Mouse (Mus musculus): ENCODE results near the gene Plekhh1. TPM values are rescaled to one million over a fixed set of nuclear protein-coding genes. Genes with fewer than 3 reads are reported as not detected.

Plekhh1 gene
- total RNA-seq (2021): 10 to 100 TPM; 21.5 to 21.6 TPM

DNA sequence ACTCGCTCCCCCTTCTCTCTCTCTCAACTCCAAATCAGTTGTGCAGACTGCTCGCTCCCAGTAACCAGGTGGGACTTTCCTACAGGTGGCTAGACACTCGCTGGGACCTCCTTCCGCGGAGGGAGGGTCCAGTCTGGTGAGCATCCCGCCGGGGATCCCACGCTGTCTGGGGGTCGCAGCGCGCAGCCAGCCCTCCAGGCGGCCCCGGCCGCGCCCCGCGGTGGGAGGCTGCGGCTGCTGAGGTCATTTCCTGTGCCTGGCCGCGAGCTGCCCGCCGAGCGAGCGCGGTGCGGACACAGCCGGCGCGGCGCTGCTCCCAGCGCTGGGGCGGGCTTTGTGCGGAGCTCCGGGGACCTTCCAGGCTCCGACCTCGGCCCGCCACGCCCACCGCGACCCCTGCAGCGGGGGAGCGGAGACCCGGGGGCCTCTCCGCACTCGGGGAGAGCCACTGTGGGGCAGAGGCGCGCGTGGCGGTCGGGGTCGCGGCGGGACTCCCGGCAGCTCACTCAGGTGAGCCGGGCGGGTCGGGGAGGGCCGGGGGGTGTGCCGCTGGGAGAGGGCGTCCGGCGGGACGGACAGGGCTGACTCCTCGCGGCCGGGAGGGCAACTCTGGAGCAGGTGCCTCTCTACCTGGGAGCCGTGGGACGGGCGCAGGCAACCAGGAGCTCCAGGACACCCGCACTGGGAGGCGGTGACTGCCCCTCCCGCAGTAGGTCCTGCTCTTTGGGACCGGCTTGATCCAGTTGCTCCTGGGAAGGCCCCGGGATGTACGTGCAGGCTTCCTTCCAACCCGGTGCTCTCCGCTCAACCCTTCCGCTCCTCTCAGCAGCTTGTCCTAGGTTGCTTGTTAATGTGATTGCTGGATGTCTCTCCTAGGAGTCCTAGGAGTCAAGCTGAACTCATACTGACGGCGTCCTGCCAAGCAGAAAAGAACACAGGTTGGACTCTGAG is at the start of gene Plekhh1:
Gene Plekhh1 (plus strand): TSS at position 253 of the 951 bp plus-strand sequence.
- DNase-seq (ENCODE audit: extremely low spot score in 1 of 2, low spot score in 1 of 2): peak; percentile 15 to 21

- DNase-seq (ENCODE audit: extremely low spot score in 1 of 2, low spot score in 1 of 2): no peak
Observed at GRCm38 (mm10) chr12:78980683-78981091, 48.3 kb upstream of the Plekhh1 start.

GRCm38 (mm10) chr12:78981131-78981530 is 47.8 kb upstream of the Plekhh1 start:
- DNase-seq (ENCODE audit: extremely low spot score in 1 of 2, low spot score in 1 of 2): no peak

- DNase-seq (ENCODE audit: extremely low spot score in 1 of 2, low spot score in 1 of 2): no peak
Observed at GRCm38 (mm10) chr12:78981938-78982825, 46.8 kb upstream of the Plekhh1 start.

- no peak for DNase-seq (ENCODE audit: extremely low spot score in 1 of 2, low spot score in 1 of 2)
Observed at GRCm38 (mm10) chr12:78983296-78984034, 45.5 kb upstream of the Plekhh1 start.

GRCm38 (mm10) chr12:78984035-78984432 is 44.9 kb upstream of the Plekhh1 start:
- DNase-seq (ENCODE audit: extremely low spot score in 1 of 2, low spot score in 1 of 2): peak in 1 of 2 experiments; percentile 38

GRCm38 (mm10) chr12:78987581-78988081 is 41.3 kb upstream of the Plekhh1 start:
- DNase-seq (ENCODE audit: extremely low spot score in 1 of 2, low spot score in 1 of 2): no peak

- no peak for DNase-seq (ENCODE audit: extremely low spot score in 1 of 2, low spot score in 1 of 2)
Observed at GRCm38 (mm10) chr12:78996271-78996670, 32.7 kb upstream of the Plekhh1 start.

DNA sequence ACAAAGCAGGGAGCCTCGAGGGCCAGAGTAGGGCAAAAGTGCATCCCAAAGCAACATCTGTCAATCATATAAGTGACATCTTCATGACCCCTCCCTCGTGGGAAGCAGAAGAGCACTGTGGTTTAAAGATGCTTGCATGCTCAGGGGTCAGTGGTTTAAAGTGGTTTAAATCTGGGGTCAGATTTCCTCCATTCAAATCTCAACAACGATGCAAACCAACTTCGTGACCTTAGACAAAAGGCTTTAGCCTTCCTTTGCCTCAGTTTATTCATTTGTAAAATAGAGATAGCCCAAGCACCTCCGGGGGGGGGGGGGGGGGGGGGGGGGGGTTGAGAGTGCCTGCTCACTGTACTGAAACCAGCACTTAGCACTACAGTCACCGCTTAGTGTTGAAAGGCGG is 32.3 kb upstream of the Plekhh1 start:
- no peak for DNase-seq (ENCODE audit: extremely low spot score in 1 of 2, low spot score in 1 of 2)

DNA sequence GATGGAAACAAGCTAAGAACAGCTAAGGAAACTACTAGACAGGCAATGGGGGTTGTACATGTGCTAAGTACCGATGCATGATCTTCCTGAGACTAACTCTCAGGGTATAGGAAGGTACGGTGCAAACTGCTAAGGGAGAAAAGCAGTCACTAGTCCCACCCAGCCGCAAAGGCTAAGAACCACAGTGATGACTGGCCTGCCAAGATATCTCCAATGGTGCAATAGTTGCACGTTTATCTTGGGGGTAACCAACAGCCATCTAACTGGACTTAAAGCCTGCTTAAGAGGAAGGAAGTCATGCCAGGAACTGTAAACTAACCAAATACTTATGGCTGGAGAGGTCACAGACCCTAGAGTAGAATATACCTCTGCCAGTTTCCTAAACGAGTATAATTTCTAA is 26.6 kb upstream of the Plekhh1 start:
- no peak for DNase-seq (ENCODE audit: extremely low spot score in 1 of 2, low spot score in 1 of 2)

DNA sequence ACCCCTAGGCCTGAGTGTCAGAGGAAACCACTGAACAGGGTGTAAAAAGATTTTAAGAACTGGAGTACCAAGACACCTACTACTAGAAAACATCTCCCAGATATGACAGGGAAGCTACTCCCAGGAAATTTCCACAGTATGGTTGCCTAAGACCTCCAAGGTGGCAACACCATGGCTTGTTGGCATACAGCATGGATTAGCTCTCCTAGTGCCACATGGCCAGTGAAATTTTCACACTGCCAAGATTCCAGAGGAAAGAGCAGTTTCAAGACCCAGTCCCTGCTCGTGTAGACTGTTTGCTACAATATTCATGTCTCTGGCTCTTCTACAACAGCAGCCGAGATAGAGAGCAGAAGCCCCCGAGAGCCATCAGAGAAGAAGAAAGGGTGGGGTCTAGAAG is 26.0 kb upstream of the Plekhh1 start:
- no peak for DNase-seq (ENCODE audit: extremely low spot score in 1 of 2, low spot score in 1 of 2)

- no peak for DNase-seq (ENCODE audit: extremely low spot score in 1 of 2, low spot score in 1 of 2)
Observed at GRCm38 (mm10) chr12:79005456-79005855, 23.5 kb upstream of the Plekhh1 start.

GRCm38 (mm10) chr12:79006076-79006475 is 22.9 kb upstream of the Plekhh1 start:
- no peak for DNase-seq (ENCODE audit: extremely low spot score in 1 of 2, low spot score in 1 of 2)

DNA sequence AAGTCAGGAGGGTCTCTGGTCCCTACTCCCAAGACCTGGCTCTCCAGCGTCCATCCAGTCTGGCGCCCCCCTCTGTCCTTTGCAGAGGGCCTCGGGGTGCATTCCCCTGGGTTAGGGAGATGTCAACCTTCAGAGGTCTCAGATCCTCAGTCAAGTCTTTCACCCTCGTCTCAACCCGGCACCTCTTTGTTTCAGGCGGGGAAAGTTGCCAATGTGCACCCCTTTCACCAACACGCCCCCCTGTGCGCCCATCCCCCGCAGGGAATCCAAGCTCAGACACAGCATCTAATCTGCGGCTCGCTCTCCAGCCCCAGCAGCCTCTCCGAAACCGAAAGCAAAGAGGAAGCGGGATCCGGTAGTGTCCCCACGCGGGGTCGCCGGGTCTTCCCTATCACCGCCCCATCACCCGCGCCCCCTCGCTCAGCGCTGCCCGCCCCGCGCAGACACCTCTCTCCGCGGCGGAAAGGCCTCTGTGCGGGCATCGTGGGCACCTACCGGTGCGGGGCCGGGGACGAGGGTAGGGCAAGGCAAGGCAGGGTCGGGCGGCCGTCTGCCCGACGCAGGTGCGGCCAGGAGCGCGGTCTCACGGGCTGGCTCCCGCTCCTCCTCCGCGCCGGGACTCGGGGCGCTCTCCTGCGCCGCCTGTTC is 22.4 kb upstream of the Plekhh1 start:
- DNase-seq (ENCODE audit: extremely low spot score in 1 of 2, low spot score in 1 of 2): peak; percentile 47

DNA sequence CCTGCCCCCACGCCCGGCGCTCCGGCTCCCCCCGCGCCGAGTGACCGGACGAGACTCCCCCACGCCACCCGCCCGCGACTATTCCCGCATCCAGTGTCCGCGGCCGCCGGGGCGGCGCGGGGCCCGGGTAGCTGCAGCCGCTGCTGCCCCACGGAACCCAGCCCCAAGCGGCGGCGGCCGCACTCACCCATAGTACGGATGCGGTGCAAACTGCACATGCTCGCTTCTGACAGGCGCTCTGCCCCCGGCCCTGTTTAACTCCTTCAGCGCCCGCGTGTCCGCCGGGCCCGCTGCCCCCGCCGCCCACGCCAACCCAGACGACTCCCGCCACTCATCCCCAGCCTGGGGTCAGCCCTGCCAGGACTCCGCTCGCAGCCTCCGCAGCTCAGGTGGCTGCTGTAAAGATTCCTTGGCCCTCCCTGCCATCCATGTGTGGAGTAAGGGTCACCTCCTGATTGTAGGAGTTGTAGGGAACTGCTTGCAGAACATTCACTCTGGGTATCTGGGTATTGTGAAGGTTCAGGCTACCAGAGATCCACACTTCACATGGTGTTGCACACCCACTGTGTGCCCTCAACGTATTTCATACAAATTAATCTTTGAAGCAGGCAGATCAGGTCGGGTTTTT is 21.7 kb upstream of the Plekhh1 start, which contains the start of gene Tmem229b:
Gene Tmem229b (minus strand): TSS at position 502 of the 628 bp plus-strand sequence.
- DNase-seq (ENCODE audit: extremely low spot score in 1 of 2, low spot score in 1 of 2): peak; percentile 60 to 68

DNA sequence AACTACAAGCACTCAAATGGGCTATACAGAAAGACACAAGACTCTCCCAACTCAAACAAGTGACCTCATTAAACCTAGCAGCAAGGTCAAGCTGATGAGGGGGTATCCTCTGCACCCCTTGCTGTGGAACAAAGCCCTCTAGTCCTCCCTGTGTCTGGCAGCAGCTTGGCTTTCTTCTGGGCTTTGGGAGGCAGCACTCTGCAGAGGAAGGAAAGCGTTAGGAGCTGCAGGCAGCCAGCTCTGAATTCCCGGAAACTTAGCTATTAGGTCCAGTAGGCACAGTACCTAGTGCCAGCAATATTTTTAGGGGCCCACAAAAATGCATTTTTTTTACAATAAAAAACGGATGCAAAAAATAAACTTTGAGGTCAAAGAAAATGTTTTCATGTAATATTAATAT is 18.4 kb upstream of the Plekhh1 start:
- DNase-seq (ENCODE audit: extremely low spot score in 1 of 2, low spot score in 1 of 2): no peak

- DNase-seq (ENCODE audit: extremely low spot score in 1 of 2, low spot score in 1 of 2): no peak
Observed at GRCm38 (mm10) chr12:79016109-79016508, 12.9 kb upstream of the Plekhh1 start.

GRCm38 (mm10) chr12:79017994-79018399 is 11.0 kb upstream of the Plekhh1 start:
- DNase-seq (ENCODE audit: extremely low spot score in 1 of 2, low spot score in 1 of 2): no peak

- no peak for DNase-seq (ENCODE audit: extremely low spot score in 1 of 2, low spot score in 1 of 2)
Observed at GRCm38 (mm10) chr12:79021902-79022301, 7.1 kb upstream of the Plekhh1 start.
